Mouse (Mus musculus): ENCODE results near the gene Socs1.

The Socs1 gene

GRCm38 (mm10) chr16:10762569-10763180 lies 22.7 kb downstream of the Socs1 start:
- no peak for DNase-seq (ENCODE audit: low spot score)

GRCm38 (mm10) chr16:10761182-10761581 lies 24.2 kb downstream of the Socs1 start:
- DNase-seq (ENCODE audit: low spot score): no peak

DNA sequence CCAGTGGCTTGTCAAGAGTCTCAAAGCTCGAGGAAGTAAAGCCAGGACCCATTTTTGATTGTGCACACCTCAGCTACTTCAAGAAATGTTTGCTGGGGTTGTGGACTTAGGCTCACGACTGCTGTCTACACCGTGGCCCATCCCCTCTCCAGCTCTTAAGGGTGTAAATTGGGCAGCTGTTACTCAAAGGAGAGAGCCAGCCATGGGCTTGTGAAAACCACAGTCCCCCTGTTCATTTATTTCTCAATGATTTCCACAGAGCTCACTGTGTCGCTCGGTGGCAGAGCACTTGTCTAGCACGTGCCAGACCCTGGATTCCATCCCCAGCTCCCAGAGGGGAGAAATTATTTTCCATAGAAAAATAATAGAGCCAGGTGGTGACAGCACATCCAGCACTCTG lies 29.2 kb downstream of the Socs1 start:
- DNase-seq (ENCODE audit: low spot score): no peak

GRCm38 (mm10) chr16:10754521-10755296 lies 30.6 kb downstream of the Socs1 start:
- DNase-seq (ENCODE audit: low spot score): no peak

GRCm38 (mm10) chr16:10749824-10750223 lies 35.5 kb downstream of the Socs1 start:
- DNase-seq (ENCODE audit: low spot score): no peak

GRCm38 (mm10) chr16:10749226-10749625 lies 36.1 kb downstream of the Socs1 start:
- no peak for DNase-seq (ENCODE audit: low spot score)

DNA sequence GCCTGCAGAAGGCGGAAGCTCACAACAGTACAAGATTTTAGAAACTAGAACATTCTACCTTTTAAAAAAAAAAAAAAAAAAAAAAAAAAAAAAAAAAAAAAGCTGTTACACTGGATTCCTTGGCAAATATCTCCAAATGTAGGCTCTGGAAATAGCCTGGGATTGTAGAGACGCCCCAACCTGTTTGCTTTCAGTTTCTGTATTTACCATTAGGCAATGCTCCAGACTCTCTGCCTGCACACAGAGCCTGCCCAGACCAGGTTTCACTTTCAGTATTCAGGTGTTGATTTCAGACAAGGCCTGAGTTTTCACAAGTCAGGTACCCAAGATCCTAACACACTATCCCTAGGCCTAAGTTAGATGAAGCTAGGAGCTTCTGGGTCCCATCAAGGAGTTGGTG lies 44.3 kb downstream of the Socs1 start:
- DNase-seq (ENCODE audit: low spot score): no peak

DNA sequence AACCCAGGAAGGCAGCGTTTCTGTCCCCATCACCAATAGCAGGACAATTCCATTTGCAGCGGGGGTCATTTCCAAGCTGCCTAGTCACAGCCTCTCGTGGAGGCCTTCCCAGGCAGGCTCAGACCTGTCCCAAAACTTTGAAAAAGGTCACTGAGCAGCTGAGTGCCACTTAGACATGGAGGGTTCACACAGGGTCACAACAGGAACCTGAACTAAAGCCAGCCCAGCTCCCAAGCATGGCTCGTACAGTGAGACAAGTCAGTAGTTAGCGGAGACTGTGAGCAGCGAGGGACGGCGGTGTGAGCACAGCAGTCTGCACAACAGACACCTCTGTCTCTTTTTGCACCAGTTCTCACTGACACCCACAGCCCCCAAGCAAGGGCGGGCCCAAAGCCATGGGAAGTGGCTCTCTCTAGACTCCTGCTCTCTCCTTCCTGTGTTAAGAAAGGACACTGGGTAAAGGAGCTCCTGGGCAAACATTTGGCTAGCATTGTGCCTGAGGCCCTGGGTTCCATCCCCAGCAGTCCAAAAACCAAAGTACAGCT lies 45.4 kb downstream of the Socs1 start:
- DNase-seq (ENCODE audit: low spot score): no peak

DNA sequence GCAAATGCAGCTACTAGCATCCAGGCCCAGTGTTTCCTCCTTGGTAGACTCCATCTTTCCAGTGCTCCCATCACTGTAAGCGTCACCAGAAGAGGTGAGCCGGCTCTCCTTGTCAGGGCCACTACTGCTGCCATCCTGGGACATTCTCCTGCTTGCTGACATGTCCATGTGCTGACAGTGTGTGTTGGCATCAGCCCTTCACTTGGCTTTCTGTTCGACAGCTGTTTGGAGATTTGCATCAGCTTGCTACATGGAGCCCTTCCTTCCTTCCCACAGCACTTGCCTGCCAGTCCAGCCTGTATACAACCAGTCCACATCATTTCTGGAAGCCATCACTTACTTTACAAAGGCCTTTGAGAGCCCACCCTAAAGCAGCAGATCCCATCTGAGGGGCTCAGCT lies 46.5 kb downstream of the Socs1 start:
- DNase-seq (ENCODE audit: low spot score): no peak

DNA sequence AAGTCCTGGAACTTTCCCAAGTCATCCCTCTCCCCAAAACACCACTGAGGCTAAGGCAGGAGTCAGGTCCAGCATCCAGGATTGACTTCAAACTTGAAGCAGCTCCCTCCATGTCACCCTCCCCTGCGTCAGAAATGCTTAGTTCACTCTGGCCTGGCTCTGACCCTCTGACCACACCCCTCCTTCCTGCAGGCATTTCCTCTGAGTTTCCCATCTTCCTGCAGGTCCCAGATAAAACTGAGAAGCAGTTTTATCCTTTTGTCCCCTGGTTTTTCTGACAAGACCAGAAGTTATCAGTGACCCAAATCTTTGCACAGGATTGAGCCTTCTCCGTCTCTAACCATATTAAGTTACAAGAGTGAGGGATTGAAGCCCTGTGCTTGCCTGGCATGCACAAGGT lies 47.8 kb downstream of the Socs1 start:
- no peak for DNase-seq (ENCODE audit: low spot score)

GRCm38 (mm10) chr16:10736364-10736763 lies 49.0 kb downstream of the Socs1 start:
- no peak for DNase-seq (ENCODE audit: low spot score)

DNA sequence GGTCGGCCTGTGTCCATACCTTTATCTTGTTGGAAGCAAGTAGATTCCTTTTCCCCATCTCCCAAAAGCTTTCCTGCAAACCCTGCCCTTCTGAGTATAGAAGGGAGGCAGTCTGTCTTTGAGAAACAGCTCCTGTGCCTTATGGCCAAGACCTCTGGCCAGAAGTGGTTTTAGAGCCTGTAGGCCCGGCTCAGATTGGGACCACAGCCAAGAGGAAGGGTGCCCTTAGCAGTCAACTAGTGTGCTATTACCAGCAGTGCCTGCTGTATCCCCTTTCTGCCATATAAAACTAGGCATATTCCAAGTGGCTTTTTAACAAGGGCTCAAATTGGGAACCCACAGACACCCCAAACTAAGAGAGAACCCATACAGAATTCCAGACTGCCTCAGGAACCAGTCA lies 49.6 kb downstream of the Socs1 start:
- no peak for DNase-seq (ENCODE audit: low spot score)

DNA sequence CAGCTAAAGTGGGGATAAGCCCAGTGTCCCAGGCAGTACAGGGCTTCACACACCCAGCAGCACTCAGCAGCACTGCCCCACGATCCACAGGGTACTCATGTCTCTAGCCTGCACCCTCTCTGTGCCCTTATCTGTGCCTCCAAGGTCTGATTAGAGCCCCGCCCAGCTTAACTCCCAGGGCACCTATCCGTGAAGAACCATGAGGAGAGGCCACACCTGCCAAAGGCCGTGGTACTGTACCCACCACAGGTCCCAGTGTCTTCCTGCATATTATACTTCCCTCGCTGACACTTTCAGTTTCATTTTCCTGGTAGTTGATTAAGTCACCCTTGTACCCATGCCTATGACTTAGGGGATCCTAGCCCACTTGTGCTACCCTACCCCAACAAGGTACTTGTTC lies 52.9 kb downstream of the Socs1 start:
- DNase-seq (ENCODE audit: low spot score): no peak

All from ovary, postnatal 14 days (tissue).